Mouse (Mus musculus): Measurements from ENCODE around the gene Fam129a.

Fam129a gene

DNA sequence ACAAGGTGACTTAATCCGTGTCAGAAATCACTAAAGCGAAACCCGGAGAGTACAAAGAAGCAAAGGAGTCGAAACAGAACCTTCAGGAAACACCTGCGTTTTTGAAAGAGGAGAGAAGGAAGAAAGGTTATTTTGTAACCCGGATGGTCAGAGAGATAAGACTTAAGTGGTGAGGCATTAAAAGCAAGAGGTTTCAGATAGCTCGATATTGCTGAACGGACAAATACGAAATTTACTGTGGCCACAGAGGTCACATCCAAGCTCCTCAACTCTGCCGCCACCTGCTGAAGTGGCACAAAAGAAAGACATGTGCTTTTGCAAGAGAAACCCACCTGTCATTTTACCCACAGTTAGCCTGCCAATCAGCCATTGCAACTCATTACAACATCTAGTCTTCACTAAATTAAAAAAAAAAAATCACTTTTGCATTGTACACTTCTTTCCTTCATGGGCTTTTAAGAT is 183.1 kb downstream of the Fam129a start:
- DNase-seq, result no peak

DNA sequence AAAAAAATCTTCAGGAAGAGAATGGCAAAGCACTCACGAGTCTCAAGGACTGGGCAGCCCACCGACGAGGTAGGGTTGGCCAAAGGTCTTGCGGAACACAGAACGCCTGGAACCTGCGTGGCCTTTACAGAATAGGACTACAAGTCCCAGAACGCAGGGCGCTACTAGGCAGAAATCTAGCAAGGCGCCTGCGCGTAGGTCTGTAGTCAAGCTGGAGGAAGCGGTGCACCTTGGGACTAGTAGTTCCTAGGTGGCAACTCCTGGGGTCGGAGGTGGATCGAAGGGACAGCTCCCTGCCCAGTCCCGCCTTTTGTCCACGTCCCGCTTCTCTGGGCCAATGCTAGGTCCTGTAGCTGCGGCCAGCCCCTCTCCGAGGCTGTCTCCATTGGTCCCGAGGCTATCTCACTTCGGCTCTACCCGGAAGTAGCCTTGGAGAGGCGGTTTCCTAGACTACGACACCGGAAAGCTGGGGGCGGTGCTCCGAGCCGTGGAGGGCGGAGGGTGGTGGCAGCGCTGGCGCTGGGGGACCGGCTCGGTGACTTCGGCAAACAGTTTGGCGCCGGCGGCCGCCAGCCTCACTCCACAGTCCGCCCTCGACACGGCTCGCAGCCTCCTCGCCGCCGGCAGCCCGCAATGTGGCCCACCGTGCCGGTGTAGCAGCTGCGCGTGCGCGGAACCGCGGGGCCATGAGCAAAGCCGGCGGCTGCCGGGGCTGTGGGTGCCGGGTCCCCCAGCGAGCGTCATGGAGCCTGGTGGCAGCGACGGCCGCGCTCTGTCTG is 184.1 kb downstream of the Fam129a start, which contains the start of gene Edem3:
Gene Edem3 (plus strand): TSS at position 491 of the 779 bp plus-strand sequence.
- peak; percentile 96 for DNase-seq

- DNase-seq, result peak in 1 of 2 experiments; percentile 41
These were observed 184.9 kb downstream of the Fam129a start for GRCm38 (mm10) chr1:151755660-151756424.

DNA sequence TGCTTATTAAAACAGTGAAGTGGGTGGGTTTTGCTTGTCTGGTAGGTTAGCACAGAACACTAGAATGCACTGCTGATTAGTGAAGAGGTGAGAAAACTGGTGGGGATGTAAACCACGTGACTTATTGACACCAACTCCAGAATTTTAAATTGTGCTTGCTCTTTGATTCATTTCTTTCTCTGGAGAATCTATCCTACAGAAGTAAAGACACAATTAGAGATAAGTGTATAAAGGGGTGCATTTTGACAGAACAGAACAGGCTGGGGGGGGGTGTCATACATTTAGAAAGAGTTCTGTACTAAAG is 185.4 kb downstream of the Fam129a start:
- DNase-seq, result no peak

DNA sequence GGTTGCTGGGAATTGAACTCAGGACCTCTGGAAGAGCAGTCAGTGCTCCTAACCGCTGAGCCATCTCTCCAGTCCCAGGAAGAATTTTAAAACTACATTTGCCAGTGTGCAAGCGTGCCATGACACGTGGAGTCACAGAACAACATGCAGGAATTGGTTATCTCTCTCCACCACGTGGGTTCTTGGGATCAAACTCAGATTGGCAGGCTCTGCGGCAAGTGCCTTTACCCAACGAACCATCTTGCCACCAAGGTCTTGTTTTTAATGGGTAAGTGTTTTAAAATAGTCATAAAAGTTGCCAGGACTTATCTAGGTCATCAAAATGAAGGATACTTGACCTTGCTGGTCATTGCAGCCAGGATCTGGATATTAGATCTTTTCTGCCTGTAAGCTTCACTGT is 187.3 kb downstream of the Fam129a start:
- no peak for DNase-seq

GRCm38 (mm10) chr1:151758991-151759390 is 188.0 kb downstream of the Fam129a start:
- no peak for DNase-seq

DNA sequence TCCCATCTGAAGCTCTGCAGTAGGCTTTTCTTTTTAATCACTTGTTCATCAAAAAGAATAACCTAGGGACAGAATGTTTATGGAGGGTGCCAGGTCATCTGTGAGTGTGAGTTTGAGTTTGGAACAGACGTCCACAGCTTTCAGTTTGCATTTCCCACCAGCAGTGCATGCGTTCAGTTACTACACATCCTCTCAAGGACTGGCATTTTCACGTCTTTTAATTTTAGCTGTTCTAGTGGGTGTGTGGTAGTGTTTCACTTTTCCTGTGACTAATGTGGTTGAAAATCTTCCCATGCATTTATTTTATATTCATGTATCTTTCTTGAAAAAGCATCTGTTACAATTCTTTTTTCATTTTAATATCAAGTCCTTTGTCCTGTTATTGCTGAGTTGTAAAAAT is 193.2 kb downstream of the Fam129a start:
- DNase-seq, result no peak

DNA sequence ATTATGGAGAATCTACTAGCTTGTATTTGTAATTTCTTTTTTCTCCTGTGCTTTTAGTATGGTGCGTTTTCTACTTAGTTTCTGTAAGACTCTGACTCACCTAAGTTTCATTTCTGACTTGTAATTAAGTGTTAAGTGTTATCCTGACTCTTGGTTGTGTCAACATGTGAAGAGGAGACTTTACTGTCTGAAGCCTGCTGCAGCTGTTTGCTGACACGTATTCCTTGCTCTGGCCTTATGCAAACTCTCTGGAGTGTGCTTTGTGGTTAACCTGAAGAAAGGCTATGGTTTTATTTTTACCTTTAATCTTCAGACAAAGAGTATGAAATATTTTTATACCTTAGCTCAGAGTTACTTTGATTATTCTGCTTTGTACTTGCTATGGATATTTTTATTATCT is 195.2 kb downstream of the Fam129a start:
- no peak for DNase-seq

GRCm38 (mm10) chr1:151766976-151767654 is 196.1 kb downstream of the Fam129a start:
- no peak for DNase-seq

DNA sequence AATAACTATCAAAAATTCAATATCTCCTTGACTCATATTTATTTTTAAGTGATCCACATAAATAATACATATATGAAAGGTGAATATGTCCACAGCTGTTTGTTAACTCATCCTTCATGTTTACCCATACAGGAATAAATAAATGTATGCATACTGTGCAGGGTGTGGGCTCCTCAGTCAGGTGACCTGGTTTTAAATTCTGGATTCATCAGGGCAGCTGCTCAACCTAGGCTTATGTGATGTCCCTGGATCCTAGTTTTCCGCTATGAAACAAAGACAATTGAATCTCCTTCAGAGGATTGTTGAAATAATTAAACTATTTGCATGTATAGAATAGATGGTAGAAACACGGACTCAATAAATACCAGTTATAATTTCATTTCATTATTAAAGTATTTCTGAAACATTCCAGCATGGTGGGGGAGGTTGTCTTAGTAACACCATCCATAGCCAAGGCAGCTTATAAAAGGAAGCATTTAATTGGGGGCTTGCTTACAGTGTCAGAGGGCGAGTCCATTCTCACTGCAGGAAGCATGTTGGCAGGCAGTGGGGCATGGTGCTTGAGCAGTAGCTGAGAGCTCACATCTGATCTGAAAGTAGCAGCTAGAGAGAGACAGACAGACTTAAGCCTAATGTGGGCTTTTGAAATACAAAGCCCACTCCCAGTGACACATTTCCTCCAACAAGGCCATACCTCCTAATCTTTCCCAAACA is 198.4 kb downstream of the Fam129a start:
- DNase-seq, result no peak
